Mouse (Mus musculus) kidney, embryonic 15.5 days (tissue): ENCODE measurements at regions not wholly inside any gene's neighbourhood (a gene's known extent, or its start where the extent isn't known, plus 50 kb on each side); places are given as distances from the start of the nearest gene placed in this dataset.

Source experiments
- ATAC-seq: fragments of 200-750 bp; cut with Nextera tagmentation; replicated peaks from 2 replicates; pipeline ENCODE4 v1.8.0; 2017; ENCODE audit warnings: moderate TSS enrichment; ENCODE audit not compliant: low FRiP score
- H3K27ac ChIP-seq: fragments of 300-500 bp; sonication (generic); 2 replicates; pipeline ENCODE4 v1.5.1; 2015; ENCODE audit warnings: mild to moderate bottlenecking, inconsistent platforms
- H3K27me3 ChIP-seq: fragments of 300-500 bp; sonication (generic); 2 replicates; pipeline ENCODE4 v1.6.1; 2015; ENCODE audit warnings: inconsistent platforms
- H3K36me3 ChIP-seq: fragments of 300-500 bp; sonication (generic); 2 replicates; pipeline ENCODE4 v1.6.1; 2015; ENCODE audit warnings: inconsistent platforms
- H3K4me1 ChIP-seq: fragments of 300-500 bp; sonication (generic); 2 replicates; pipeline ENCODE4 v1.6.1; 2015; ENCODE audit warnings: inconsistent platforms
- H3K4me2 ChIP-seq: fragments of 300-500 bp; sonication (generic); 2 replicates; pipeline ENCODE4 v1.6.1; 2015; ENCODE audit warnings: moderate library complexity, mild to moderate bottlenecking, inconsistent platforms
- H3K4me3 ChIP-seq: fragments of 300-500 bp; sonication (generic); replicated peaks from 2 replicates; pipeline ENCODE4 v1.5.1; 2015; ENCODE audit warnings: mild to moderate bottlenecking, inconsistent platforms
- H3K9ac ChIP-seq: fragments of 300-500 bp; sonication (generic); 2 replicates; pipeline ENCODE4 v1.6.1; 2015; ENCODE audit warnings: mild to moderate bottlenecking, inconsistent platforms
- H3K9me3 ChIP-seq: fragments of 300-500 bp; sonication (generic); replicated peaks from 2 replicates; pipeline ENCODE4 v1.6.1; 2016; ENCODE audit warnings: inconsistent platforms
- WGBS: fragments of 180-500 bp; shearing (Covaris S2); methylation state at CpG from one replicate; pipeline ENCODE4 v1.1.7; 2015; ENCODE audit warnings: mixed read lengths; 5-methylcytosine and 5-hydroxymethylcytosine counted together

DNA sequence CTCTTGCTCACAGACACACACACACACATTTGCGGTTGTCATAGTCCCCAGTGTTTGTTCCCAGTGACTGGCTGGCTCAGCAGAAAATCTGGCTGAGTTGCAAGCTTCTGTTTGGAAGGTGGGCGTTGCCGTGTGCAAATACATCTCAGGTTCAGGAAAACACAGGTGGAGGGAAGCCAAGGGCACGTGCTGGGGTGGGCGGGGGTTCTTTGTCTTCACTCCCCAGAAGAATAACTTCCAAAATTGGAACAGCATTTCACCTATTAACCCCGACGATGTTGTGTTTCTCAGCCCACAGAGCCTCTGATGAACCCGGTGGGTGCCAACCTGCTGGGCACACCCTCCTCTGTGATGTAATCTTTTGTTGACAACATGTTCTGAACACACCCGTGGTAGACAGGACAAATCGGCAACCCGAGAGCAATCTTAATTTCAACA, 82.3 kb upstream of the Ubl3 start:
- Histone ChIP-seq H3K27ac (no peak overlapping the region), H3K4me3 (no peak overlapping the region), H3K9me3 (no peaks in the 10 kb centered on the region), H3K4me2 (no peak overlapping the region), H3K4me1 (peaks cover 23% of the 10 kb centered on the region; the same call in 1 of the 2 replicates), H3K36me3 (no peaks in the 10 kb centered on the region), H3K27me3 (no peaks in the 10 kb centered on the region), H3K9ac (no peak overlapping the region)
- 59% methylated on average over 11 of the region's 11 CpGs for WGBS
- no peak for ATAC-seq

DNA sequence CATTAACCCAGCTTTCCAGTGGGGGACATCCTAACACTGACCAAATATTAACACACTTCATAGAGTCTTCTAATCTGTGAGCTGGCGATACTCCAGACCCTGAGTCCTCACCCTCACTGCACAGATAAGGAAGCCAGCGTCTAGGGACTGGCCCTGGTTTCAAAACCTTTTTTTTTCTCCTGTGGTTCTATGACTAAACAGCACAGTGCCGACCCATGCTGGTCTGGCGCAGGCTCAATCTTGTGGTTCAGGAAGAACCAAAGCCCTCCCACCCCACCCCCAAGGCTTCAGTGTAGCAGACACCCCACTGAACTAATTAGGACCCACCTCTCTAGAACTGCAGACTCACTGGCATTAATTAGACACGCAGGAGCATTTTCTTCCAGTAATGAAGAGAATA, 81.4 kb upstream of the Ubl3 start:
- Histone ChIP-seq H3K9me3 (no peaks in the 10 kb centered on the region), H3K4me3 (no peak overlapping the region), H3K9ac (no peak overlapping the region), H3K27ac (no peak overlapping the region), H3K27me3 (no peaks in the 10 kb centered on the region), H3K36me3 (no peaks in the 10 kb centered on the region), H3K4me1 (peaks cover 23% of the 10 kb centered on the region; the same call in 1 of the 2 replicates), H3K4me2 (no peak overlapping the region)
- WGBS = 63% methylated on average over 5 of the region's 5 CpGs
- 0 out of 2 replicates have a peak, but pooled peaks have one; percentile 11 for ATAC-seq

DNA sequence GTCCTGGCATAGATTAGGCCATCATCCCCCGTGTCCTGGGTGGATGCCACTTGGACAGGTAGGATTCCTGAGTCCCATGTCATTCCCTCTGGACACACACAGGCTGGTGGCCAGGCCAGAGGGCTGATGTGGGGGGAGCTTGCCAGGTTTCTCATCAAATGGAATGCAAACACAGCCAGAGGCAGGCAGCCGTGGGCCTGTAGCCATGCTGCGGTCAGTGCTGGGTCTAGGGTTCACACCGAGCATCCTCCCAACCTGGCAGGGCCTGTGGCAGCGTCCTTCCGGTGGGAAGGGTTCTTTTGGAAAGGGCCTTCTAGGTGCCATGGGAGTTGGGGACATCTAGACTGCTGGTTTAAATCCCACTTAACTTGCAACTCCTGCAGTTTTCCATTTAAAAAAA, 80.7 kb upstream of the Ubl3 start:
- WGBS = 79% methylated on average over 6 of the region's 6 CpGs
- Histone ChIP-seq H3K27ac (no peak overlapping the region), H3K36me3 (no peaks in the 10 kb centered on the region), H3K4me1 (peaks cover 23% of the 10 kb centered on the region; the same call in 1 of the 2 replicates), H3K9me3 (no peaks in the 10 kb centered on the region), H3K9ac (no peak overlapping the region), H3K27me3 (no peaks in the 10 kb centered on the region), H3K4me3 (no peak overlapping the region), H3K4me2 (no peak overlapping the region)
- 0 out of 2 replicates have a peak, but pooled peaks have one; percentile 17 for ATAC-seq

GRCm38 (mm10) chr5:148632516-148633170, 80.1 kb upstream of the Ubl3 start:
- no peaks in the 10 kb centered on the region for H3K9me3 ChIP-seq
- H3K36me3 ChIP-seq = no peaks in the 10 kb centered on the region
- no peaks in the 10 kb centered on the region for H3K27me3 ChIP-seq
- ATAC-seq = no peak
- no peak overlapping the region for H3K27ac ChIP-seq
- H3K4me3 ChIP-seq = no peak overlapping the region
- H3K4me1 ChIP-seq = peaks cover 23% of the 10 kb centered on the region; the same call in 1 of the 2 replicates
- no peak overlapping the region for H3K9ac ChIP-seq
- H3K4me2 ChIP-seq = no peak overlapping the region
- WGBS = 47% methylated on average over 11 of the region's 11 CpGs

DNA sequence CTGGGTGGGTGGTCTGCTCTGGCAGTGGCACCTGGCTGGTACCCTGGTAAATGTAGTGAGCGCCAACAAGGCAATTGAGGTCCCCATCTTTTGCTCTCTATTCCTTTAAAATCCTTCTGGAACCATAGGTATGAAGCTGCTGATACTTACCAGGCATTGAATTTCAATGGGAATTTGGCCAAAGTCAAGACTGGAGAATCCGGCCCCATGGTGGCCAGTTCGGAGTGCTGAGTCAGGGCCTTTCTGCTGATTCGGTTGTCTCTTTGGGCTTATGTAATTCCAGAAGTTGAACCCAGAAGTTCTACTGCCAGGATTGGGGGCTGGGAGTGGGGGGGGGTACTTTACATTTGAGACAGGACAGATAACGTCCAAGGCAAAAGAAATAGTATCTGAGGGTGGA, 79.0 kb upstream of the Ubl3 start:
- Histone ChIP-seq H3K9me3 (no peaks in the 10 kb centered on the region), H3K27ac (no peak overlapping the region), H3K4me3 (no peak overlapping the region), H3K36me3 (no peaks in the 10 kb centered on the region), H3K9ac (no peak overlapping the region), H3K27me3 (no peaks in the 10 kb centered on the region), H3K4me1 (peaks cover 23% of the 10 kb centered on the region; the same call in 1 of the 2 replicates), H3K4me2 (no peak overlapping the region)
- ATAC-seq = no peak
- 82% methylated on average over 5 of the region's 5 CpGs for WGBS

DNA sequence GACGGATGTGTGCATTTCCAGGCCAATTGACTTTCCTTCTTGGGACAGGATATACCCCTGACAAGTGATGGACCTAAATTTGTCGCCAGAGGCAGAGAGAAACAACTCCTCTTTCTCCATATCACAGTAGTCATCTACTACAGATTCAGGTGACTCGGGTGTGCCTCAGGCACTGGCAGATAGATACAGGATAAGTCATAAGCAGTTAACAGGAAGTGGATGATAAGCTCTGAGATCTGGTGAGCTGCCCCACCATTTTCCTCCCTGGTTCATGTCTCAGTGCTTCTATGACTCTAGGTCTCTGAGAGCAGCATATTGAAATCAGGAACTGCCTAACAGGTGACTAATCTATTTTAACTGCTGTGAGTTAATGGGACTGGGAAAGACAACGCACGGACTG, 73.4 kb upstream of the Ubl3 start:
- no peaks in the 10 kb centered on the region for H3K27me3 ChIP-seq
- H3K4me2 ChIP-seq = no peak overlapping the region
- 0 out of 2 replicates have a peak, but pooled peaks cover 2% of the 10 kb centered on the region for H3K4me1 ChIP-seq
- no peak overlapping the region for H3K4me3 ChIP-seq
- no peak overlapping the region for H3K27ac ChIP-seq
- no peak overlapping the region for H3K9ac ChIP-seq
- ATAC-seq = no peak
- H3K36me3 ChIP-seq = no peaks in the 10 kb centered on the region
- WGBS = 76% methylated on average over 5 of the region's 5 CpGs
- no peaks in the 10 kb centered on the region for H3K9me3 ChIP-seq

- Histone ChIP-seq H3K27ac (no peak overlapping the region), H3K9ac (no peak overlapping the region), H3K4me2 (no peak overlapping the region), H3K4me1 (0 out of 2 replicates have a peak, but pooled peaks cover 4% of the 10 kb centered on the region), H3K9me3 (no peaks in the 10 kb centered on the region), H3K27me3 (no peaks in the 10 kb centered on the region), H3K4me3 (no peak overlapping the region), H3K36me3 (no peaks in the 10 kb centered on the region)
- ATAC-seq = no peak
- WGBS = 83% methylated on average over 21 of the region's 21 CpGs
Observed at GRCm38 (mm10) chr5:148624649-148625405, 72.2 kb upstream of the Ubl3 start.

- H3K4me2 ChIP-seq = no peak overlapping the region
- peaks cover 9% of the 10 kb centered on the region for H3K4me1 ChIP-seq
- H3K4me3 ChIP-seq = no peak overlapping the region
- no peaks in the 10 kb centered on the region for H3K27me3 ChIP-seq
- no peaks in the 10 kb centered on the region for H3K9me3 ChIP-seq
- WGBS = 37% methylated on average over 10 of the region's 10 CpGs
- H3K27ac ChIP-seq = no peak overlapping the region
- H3K9ac ChIP-seq = no peak overlapping the region
- no peak for ATAC-seq
- H3K36me3 ChIP-seq = no peaks in the 10 kb centered on the region
Observed at GRCm38 (mm10) chr5:148620895-148621786, 68.6 kb upstream of the Ubl3 start.

DNA sequence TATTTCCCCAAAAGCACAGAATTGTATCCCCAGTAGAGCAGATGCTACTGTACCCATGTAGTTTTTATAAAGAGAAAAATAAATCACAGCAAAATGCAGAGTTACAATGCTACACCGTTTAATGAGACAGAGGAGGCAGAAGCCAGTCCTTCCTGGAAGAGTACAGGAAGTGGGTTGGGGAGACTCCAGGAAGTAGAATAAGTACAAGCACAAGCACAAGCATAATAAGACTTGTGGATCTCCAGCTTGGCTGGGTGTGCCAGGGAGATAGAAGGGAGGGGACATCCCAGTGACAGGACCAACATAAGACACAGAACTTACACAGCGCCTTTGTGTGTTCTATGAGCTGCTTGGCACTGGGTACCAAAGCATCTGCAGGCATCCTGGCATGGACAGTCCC, 67.3 kb upstream of the Ubl3 start:
- WGBS = 76% methylated on average over 2 of the region's 2 CpGs

GRCm38 (mm10) chr5:148616426-148616825, 63.8 kb upstream of the Ubl3 start:
- ATAC-seq = 0 out of 2 replicates have a peak, but pooled peaks have one; percentile 40
- 73% methylated on average over 3 of the region's 3 CpGs for WGBS
- no peaks in the 10 kb centered on the region for H3K36me3 ChIP-seq
- no peak overlapping the region for H3K9ac ChIP-seq
- H3K9me3 ChIP-seq = no peaks in the 10 kb centered on the region
- H3K4me3 ChIP-seq = no peak overlapping the region
- H3K4me1 ChIP-seq = peaks cover 13% of the 10 kb centered on the region
- H3K27me3 ChIP-seq = no peaks in the 10 kb centered on the region
- H3K4me2 ChIP-seq = no peak overlapping the region
- 0 out of 2 replicates have a peak overlapping the region, but pooled peaks have one; percentile 23 for H3K27ac ChIP-seq

More for the DNA sequence above, 67.3 kb upstream of the Ubl3 start:
- Histone ChIP-seq H3K27ac (no peak overlapping the region), H3K4me2 (no peak overlapping the region), H3K36me3 (no peaks in the 10 kb centered on the region), H3K27me3 (no peaks in the 10 kb centered on the region), H3K4me1 (peaks cover 13% of the 10 kb centered on the region), H3K4me3 (no peak overlapping the region), H3K9me3 (no peaks in the 10 kb centered on the region), H3K9ac (no peak overlapping the region)
- ATAC-seq = no peak

GRCm38 (mm10) chr5:148615706-148616366, 63.2 kb upstream of the Ubl3 start:
- ATAC-seq = peak; percentile 75
- Histone ChIP-seq H3K27ac (0 out of 2 replicates have a peak overlapping the region, but pooled peaks have one; percentile 23), H3K9ac (0 out of 2 replicates have a peak overlapping the region, but pooled peaks have one; percentile 14), H3K4me2 (no peak overlapping the region), H3K4me1 (peaks cover 9% of the 10 kb centered on the region), H3K9me3 (no peaks in the 10 kb centered on the region), H3K4me3 (no peak overlapping the region), H3K36me3 (no peaks in the 10 kb centered on the region), H3K27me3 (no peaks in the 10 kb centered on the region)
- WGBS = 32% methylated on average over 10 of the region's 10 CpGs
